Mouse (Mus musculus): ENCODE measurements at regions not wholly inside any gene's neighbourhood (a gene's known extent, or its start where the extent isn't known, plus 50 kb on each side); places are given as distances from the start of the nearest gene placed in this dataset.
"Not testable (repeated sequence)": the region's sequence is repeated elsewhere in the genome, so short reads cannot be mapped to it uniquely, and the experiment has no call there.

- in situ Hi-C loops (cut with MboI, MseI) = no loop called here
Observed at GRCm38 (mm10) chr2:108032301-108033013, 742.0 kb downstream of the Kcna4 start.

GRCm38 (mm10) chr2:108033328-108034182, 743.1 kb downstream of the Kcna4 start:
- in situ Hi-C loops (cut with MboI, MseI) = no loop called here

- in situ Hi-C loops (cut with MboI, MseI) = no loop called here
Observed at GRCm38 (mm10) chr2:108034882-108035281, 744.4 kb downstream of the Kcna4 start.

- in situ Hi-C loops (cut with MboI, MseI) = no loop called here
Observed at GRCm38 (mm10) chr2:108042086-108042485, 751.6 kb downstream of the Kcna4 start.

DNA sequence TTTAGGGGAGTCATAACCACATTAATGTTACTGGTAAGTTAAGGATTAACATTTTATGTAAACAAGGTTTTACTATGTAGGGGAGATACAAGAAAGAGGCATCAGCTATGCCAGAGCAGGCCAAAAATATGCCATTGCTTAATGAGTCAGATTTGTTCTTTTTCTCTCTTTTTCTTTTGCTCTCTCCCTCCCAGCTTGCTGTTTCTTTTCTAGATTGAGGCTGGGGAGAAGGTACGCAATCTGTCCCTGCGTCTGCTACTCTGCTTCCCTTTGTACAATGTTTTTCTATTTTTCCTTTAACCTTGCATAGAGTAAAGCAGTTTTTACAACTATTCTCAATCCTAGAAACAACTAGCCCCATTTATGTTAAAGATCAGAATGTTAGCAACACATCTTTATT, 754.4 kb downstream of the Kcna4 start:
- in situ Hi-C loops (cut with MboI, MseI) = no loop called here

GRCm38 (mm10) chr2:108045997-108046396, 755.6 kb downstream of the Kcna4 start:
- in situ Hi-C loops (cut with MboI, MseI) = no loop called here

DNA sequence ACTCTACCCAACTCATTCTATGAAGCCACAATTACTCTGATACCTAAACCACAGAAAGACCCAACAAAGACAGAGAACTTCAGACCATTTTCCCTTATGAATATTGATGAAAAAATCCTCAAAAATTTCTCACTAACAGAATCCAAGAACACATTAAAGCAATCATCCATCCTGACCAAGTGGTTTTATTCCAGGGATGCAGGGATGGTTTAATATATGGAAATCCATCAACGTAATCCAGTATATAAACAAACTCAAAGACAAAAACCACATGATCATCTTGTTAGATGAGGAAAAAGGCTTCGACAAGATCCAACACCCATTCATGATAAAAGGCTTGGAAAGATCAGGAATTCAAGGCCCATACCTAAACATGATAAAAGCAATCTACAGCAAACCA, 772.3 kb downstream of the Kcna4 start:
- in situ Hi-C loops (cut with MboI, MseI) = not testable (repeated sequence)

DNA sequence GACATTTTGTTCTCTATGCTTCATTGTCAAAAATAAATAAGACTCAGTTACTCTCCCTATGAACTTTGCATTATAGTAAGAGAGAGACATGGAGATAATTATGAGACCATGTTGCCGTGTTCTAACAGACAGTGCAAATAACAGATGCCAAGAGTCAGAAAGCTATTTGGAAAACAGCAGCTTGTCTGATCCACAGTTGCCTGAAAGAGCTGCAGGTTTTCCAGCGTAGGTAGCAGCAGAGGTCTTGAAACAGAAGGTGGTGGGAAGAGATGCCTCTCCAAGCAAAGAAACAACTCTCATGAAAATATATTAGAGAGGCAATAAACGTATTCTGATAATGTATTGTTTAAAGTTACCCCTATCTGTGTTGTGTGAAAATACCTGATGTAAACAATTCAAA, 793.5 kb downstream of the Kcna4 start:
- in situ Hi-C loops (cut with MboI, MseI) = no loop called here

DNA sequence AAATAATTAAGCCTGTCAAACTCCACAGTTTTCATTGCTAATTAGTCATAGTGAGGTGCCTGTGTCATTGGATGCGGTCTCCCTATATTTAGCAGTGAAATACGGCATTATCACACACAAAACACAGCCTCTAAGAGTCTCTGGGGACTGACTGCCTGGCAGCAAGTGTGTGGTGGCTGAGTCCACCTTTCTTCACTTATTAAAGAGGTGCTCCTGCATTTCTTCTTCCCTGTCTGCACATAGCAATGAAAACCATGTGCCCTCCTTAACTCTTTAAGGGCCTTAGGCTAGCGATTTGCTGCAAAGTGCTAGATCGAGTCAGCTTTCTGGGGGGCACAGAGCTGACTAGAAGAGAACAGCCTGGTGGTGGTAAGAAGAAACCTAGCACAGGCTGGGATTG, 799.8 kb downstream of the Kcna4 start:
- in situ Hi-C loops (cut with MboI, MseI) = no loop called here

DNA sequence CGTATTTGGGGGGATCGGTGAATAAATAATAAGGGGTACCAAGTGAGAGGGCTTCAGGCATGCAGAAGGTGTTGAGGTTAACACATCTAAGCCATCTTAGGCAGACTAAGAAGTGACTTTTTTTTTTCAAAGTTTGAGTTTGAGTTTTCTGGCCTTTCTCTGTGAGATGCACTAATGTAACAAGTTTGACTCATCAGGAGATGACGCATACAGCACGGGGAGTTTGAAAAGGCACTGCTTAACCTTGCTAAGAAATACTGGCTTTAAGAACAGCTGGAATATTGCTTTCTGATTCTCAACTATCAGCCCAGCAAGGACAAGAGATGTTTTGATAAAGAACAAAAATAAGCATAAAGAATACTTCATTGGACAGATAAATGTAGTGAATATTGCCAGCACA, 806.6 kb downstream of the Kcna4 start:
- in situ Hi-C loops (cut with MboI, MseI) = no loop called here

DNA sequence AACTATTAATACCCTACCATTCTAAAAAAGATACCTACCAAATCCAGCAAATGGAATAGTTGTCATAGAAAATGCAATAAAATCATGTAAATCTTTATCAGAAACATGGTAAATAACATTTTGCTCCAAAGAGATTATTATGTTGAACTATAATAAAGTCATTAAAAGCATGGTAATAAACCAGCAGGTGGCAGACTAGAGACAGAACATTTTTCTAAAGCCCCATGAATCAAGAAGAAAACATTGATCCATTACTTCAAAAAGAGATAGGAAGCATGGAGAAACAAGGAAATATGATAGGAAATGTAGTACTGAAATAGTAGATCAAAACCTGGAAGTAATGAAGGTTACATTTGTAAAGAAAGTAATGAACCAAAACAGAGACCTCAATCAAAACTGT, 819.7 kb downstream of the Kcna4 start:
- in situ Hi-C loops (cut with MboI, MseI) = no loop called here

- in situ Hi-C loops (cut with MboI, MseI) = no loop called here
Observed at GRCm38 (mm10) chr2:108145694-108146093, 855.3 kb downstream of the Kcna4 start.

GRCm38 (mm10) chr2:108148221-108148620, 857.8 kb downstream of the Kcna4 start:
- in situ Hi-C loops (cut with MboI, MseI) = no loop called here

GRCm38 (mm10) chr2:108156189-108156588, 865.8 kb downstream of the Kcna4 start:
- in situ Hi-C loops (cut with MboI, MseI) = no loop called here

DNA sequence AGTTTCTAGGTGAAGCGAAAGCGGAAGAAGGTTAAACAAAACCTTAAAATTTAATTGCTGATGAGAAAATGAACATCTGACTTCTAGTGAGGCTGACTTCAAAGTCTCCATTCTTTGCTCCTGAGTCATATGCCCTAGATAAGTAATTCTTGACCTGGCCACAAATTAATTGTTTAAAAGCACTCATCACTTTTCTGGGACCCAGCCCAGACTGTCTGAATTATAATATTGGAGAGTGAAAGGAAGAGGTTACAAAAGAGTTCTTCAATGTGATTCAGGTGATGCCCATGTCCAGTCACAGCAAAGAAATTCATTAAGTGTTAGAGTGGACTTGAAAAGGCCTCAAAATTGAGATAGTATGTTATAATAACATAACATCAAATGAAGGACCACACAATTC, 867.3 kb downstream of the Kcna4 start:
- in situ Hi-C loops (cut with MboI, MseI) = no loop called here

- in situ Hi-C loops (cut with MboI, MseI) = no loop called here
Observed at GRCm38 (mm10) chr2:108158311-108158710, 867.9 kb downstream of the Kcna4 start.

DNA sequence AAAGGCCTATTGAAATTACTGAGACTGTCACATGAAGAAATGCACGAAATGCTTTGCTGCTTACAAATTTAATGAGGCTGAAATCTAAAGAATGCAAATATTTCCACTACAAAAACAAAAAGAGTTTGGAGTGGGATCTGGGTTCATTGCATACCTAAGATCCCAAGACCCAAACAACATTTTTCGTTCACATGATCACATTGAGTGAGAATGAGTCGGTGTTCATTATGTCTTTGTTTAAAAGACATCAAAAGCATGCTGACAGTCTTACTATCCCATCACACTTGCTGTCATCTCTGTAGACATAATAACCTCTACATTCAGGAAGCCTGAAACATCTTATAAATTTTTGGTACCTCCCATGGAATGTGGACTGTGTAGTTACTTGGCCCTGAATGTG, 870.4 kb downstream of the Kcna4 start:
- in situ Hi-C loops (cut with MboI, MseI) = no loop called here

DNA sequence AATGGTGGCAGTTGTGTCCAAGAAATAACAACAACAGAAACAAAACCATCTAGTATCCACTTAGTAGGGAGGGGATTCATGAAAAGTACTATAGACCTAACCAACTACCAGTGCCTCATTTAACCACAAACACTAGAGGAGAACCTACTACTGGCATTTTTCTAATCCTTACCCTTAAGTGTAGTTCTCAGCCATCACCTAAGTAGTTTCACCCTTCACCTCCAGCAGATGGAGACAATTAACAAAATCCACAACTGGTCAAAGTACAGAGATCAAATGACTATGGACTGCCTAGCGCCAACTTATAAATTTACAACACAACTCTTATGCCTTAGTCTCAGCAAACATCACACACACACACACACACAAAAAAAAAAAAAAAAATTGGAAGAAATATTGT, 874.6 kb downstream of the Kcna4 start:
- in situ Hi-C loops (cut with MboI, MseI) = no loop called here
